Mouse (Mus musculus) stomach, embryonic 15.5 days (tissue): ENCODE measurements around the gene Nol6. TPM values are rescaled to one million over a fixed set of nuclear protein-coding genes. Genes with fewer than 3 reads are reported as not detected.

Experiments used
- ATAC-seq: fragments of 200-750 bp; cut with Nextera tagmentation; 2 replicates; pipeline ENCODE4 v1.8.0; 2017; ENCODE audit warnings: low read depth, moderate number of reproducible peaks, moderate TSS enrichment; ENCODE audit not compliant: insufficient read depth, low FRiP score
- H3K27ac ChIP-seq: fragments of 300-500 bp; sonication (generic); 2 replicates; pipeline ENCODE4 v1.5.1; 2015; ENCODE audit warnings: mild to moderate bottlenecking, inconsistent platforms
- H3K27me3 ChIP-seq: fragments of 300-500 bp; sonication (generic); replicated peaks from 2 replicates; pipeline ENCODE4 v1.6.1; 2015; ENCODE audit warnings: inconsistent platforms
- H3K36me3 ChIP-seq: fragments of 300-500 bp; sonication (generic); 2 replicates; pipeline ENCODE4 v1.6.1; 2015; ENCODE audit warnings: inconsistent platforms
- H3K4me1 ChIP-seq: fragments of 300-500 bp; sonication (generic); 2 replicates; pipeline ENCODE4 v1.6.1; 2015; ENCODE audit warnings: inconsistent platforms
- H3K4me2 ChIP-seq: fragments of 300-500 bp; sonication (generic); 2 replicates; pipeline ENCODE4 v1.6.1; 2015; ENCODE audit warnings: mild to moderate bottlenecking, inconsistent platforms
- H3K4me3 ChIP-seq: fragments of 300-500 bp; sonication (generic); replicated peaks from 2 replicates; pipeline ENCODE4 v1.5.1; 2015; ENCODE audit warnings: inconsistent platforms
- H3K9ac ChIP-seq: fragments of 300-500 bp; sonication (generic); 2 replicates; pipeline ENCODE4 v1.6.1; 2015; ENCODE audit warnings: inconsistent platforms
- H3K9me3 ChIP-seq: fragments of 300-500 bp; sonication (generic); 2 replicates; pipeline ENCODE4 v1.6.1; 2016; ENCODE audit warnings: inconsistent platforms
- WGBS: fragments of 180-500 bp; shearing (Covaris S2); methylation state at CpG from one replicate; pipeline ENCODE4 v1.1.7; 2015; 5-methylcytosine and 5-hydroxymethylcytosine counted together
- polyA plus RNA-seq: library from polyadenylated mRNA; unstranded; fragments of >200 nt; fragmentation: Nextera tagmentation; extraction: Ambion mirVana; gene quantifications from 2 replicates; pipeline ENCODE4 v1.2.1, GENCODE M21; 2015

Nol6 gene
- polyA plus RNA-seq = 20.1 and 25.2 TPM in 2 replicates

DNA sequence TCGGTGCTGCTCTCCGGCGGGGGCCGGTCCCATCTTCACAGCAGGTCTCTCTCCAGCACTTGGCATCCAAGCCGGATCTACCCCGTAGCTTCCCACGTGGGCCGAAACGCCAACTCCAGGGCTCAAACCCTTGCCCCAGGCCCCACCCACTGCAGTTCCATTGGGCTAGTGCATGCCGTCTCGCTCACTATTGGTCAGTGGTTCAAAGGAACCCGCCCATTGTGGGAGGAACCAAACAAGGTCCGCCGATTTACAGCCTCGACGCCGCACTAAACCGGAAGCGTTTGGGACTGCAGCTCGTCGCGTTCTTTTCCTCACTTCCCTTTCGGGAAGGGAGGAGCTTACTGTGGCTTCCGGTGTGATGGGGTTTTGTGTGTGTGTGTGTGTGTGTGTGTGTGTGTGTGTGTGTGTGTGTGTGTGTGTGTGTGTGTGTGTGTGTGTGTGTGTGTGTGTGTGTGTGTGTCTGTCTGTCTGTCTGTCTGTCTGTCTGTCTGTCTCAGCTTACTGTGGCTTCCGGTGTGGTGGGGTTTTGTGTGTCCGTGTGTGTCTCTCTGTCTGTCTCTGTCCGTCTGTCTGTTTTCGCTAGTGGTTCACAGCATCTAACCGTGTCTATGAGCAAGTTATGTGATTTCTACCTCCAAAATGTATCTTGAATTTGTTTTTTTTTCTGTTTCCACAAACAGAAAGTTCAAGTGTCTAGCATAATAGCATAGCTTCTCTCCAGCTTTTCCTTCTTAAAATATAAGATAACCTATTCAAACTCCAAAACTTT lies at the start of gene Nol6:
TSS of gene Nol6 (minus strand) at position 276 of the 772 bp plus-strand sequence.
- 3% methylated on average over 28 of the region's 29 CpGs for WGBS
- H3K4me2 ChIP-seq = peak within 1 kb of the TSS; percentile 75
- no peaks in the 10 kb centered on the region for H3K27me3 ChIP-seq
- H3K4me3 ChIP-seq = peak within 1 kb of the TSS; percentile 77
- peak within 1 kb of the TSS; percentile 52 for H3K9ac ChIP-seq
- no peaks in the 10 kb centered on the region for H3K9me3 ChIP-seq
- H3K4me1 ChIP-seq = peaks cover 4% of the 10 kb centered on the region
- H3K27ac ChIP-seq = 0 out of 2 replicates have a peak within 1 kb of the TSS, but pooled peaks have one; percentile 31
- peak; percentile 100 for ATAC-seq
- H3K36me3 ChIP-seq = peaks cover 28% of the 10 kb centered on the region

DNA sequence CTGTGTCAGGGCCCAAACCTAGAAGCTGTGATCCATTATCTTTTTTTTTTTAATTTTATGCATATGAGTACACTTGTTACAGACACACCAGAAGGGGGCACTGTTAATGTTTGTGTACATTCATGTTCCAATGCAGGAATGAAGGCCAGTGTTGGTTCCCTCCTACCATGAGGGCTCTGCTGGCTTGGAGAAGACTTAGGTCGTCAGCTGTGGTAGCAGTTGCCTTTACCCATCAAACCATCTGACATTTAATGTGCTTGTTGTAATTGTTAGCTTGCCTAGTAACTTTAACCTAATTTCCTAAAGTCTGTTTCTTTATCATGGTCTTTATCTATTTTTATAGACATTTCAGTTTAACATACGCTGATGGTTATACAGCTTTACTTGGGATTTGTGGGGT lies 46.7 kb upstream of the Nol6 start:
- H3K4me3 ChIP-seq = no peak overlapping the region
- H3K27ac ChIP-seq = no peak overlapping the region
- peaks cover 5% of the 10 kb centered on the region; the same call in 1 of the 2 replicates for H3K4me1 ChIP-seq
- H3K27me3 ChIP-seq = no peaks in the 10 kb centered on the region
- H3K36me3 ChIP-seq = peaks cover 7% of the 10 kb centered on the region; the same call in 1 of the 2 replicates
- 77% methylated on average over 2 of the region's 2 CpGs for WGBS
- no peaks in the 10 kb centered on the region for H3K9me3 ChIP-seq
- no peak overlapping the region for H3K4me2 ChIP-seq
- ATAC-seq = no peak
- no peak overlapping the region for H3K9ac ChIP-seq

DNA sequence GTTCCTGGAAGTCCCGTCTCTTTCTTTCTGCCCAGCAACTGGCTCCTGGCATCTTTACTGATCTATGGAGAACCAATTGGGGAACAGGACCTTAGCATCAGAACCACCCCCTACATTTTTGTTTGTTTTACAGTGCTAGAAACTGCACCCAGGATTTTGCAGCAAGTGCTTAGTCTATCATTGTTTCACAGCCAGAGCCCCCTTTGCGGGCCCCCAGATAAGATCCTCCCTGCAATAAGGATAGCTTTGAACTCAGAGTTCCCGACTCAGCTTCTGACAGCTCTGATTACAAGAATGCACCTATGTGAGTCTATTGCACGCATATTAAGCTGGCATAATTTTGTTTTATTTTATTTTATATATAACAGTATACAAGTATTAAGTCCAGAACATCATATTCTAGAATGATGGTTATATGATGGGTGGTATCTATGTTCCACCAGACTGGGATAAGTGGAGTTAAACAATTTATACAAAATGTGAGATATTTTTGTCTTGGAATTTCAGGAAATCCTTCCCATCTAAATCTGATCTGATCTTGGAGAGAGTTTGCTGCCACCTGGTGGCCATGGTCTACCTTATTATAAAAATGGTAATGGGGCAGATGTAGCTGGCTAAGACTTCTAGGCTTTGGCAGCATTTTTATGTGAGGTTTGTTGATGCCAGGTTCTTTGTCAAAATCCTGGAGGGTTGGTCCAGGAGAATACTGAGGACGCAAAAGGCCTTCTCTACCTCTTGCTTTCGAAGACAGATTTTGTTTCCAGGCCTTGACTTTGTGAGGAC lies 41.6 kb upstream of the Nol6 start:
- Histone ChIP-seq H3K4me3 (no peak overlapping the region), H3K27me3 (no peaks in the 10 kb centered on the region), H3K9me3 (no peaks in the 10 kb centered on the region), H3K9ac (no peak overlapping the region), H3K36me3 (0 out of 2 replicates have a peak, but pooled peaks cover 3% of the 10 kb centered on the region), H3K4me1 (peaks cover 11% of the 10 kb centered on the region), H3K27ac (no peak overlapping the region; the same call in 1 of the 2 replicates), H3K4me2 (no peak overlapping the region)
- 57% methylated on average over 6 of the region's 6 CpGs for WGBS
- ATAC-seq = no peak

- H3K27ac ChIP-seq = no peak overlapping the region
- 27% methylated on average over 2 of the region's 2 CpGs for WGBS
- no peak overlapping the region for H3K9ac ChIP-seq
- H3K36me3 ChIP-seq = 0 out of 2 replicates have a peak, but pooled peaks cover 3% of the 10 kb centered on the region
- H3K4me1 ChIP-seq = peaks cover 11% of the 10 kb centered on the region
- H3K27me3 ChIP-seq = no peaks in the 10 kb centered on the region
- no peak overlapping the region for H3K4me3 ChIP-seq
- no peaks in the 10 kb centered on the region for H3K9me3 ChIP-seq
- H3K4me2 ChIP-seq = no peak overlapping the region
- no peak for ATAC-seq
Measured at GRCm38 (mm10) chr4:41164974-41165373, 40.7 kb upstream of the Nol6 start.

GRCm38 (mm10) chr4:41161232-41161631 lies 37.0 kb upstream of the Nol6 start:
- Histone ChIP-seq H3K36me3 (no peaks in the 10 kb centered on the region), H3K27me3 (no peaks in the 10 kb centered on the region), H3K27ac (no peak overlapping the region), H3K4me3 (no peak overlapping the region), H3K4me2 (no peak overlapping the region), H3K4me1 (peaks cover 7% of the 10 kb centered on the region), H3K9ac (no peak overlapping the region), H3K9me3 (no peaks in the 10 kb centered on the region)
- ATAC-seq = no peak
- 93% methylated on average over 3 of the region's 3 CpGs for WGBS

- H3K9ac ChIP-seq = no peak overlapping the region
- WGBS = 94% methylated on average over 1 of the region's 1 CpGs
- ATAC-seq = no peak
- no peak overlapping the region for H3K4me3 ChIP-seq
- H3K4me2 ChIP-seq = no peak overlapping the region
- no peaks in the 10 kb centered on the region for H3K4me1 ChIP-seq
- H3K27ac ChIP-seq = no peak overlapping the region
- H3K9me3 ChIP-seq = no peaks in the 10 kb centered on the region
- H3K27me3 ChIP-seq = no peaks in the 10 kb centered on the region
- no peaks in the 10 kb centered on the region for H3K36me3 ChIP-seq
Measured at GRCm38 (mm10) chr4:41158251-41158650, 34.0 kb upstream of the Nol6 start.

GRCm38 (mm10) chr4:41156961-41157360 lies 32.7 kb upstream of the Nol6 start:
- Histone ChIP-seq H3K9me3 (no peaks in the 10 kb centered on the region), H3K4me1 (no peaks in the 10 kb centered on the region), H3K27me3 (no peaks in the 10 kb centered on the region), H3K9ac (no peak overlapping the region), H3K36me3 (no peaks in the 10 kb centered on the region), H3K27ac (no peak overlapping the region), H3K4me2 (no peak overlapping the region), H3K4me3 (no peak overlapping the region)
- no peak for ATAC-seq
- WGBS = 82% methylated on average over 9 of the region's 9 CpGs

- H3K4me3 ChIP-seq = no peak overlapping the region
- H3K9ac ChIP-seq = no peak overlapping the region
- no peak overlapping the region; the same call in 1 of the 2 replicates for H3K27ac ChIP-seq
- 74% methylated on average over 3 of the region's 3 CpGs for WGBS
- H3K9me3 ChIP-seq = no peaks in the 10 kb centered on the region
- no peaks in the 10 kb centered on the region for H3K27me3 ChIP-seq
- H3K4me1 ChIP-seq = no peaks in the 10 kb centered on the region
- no peak overlapping the region for H3K4me2 ChIP-seq
- ATAC-seq = no peak
- H3K36me3 ChIP-seq = 0 out of 2 replicates have a peak, but pooled peaks cover 2% of the 10 kb centered on the region
Measured at GRCm38 (mm10) chr4:41153146-41153545, 28.9 kb upstream of the Nol6 start.

DNA sequence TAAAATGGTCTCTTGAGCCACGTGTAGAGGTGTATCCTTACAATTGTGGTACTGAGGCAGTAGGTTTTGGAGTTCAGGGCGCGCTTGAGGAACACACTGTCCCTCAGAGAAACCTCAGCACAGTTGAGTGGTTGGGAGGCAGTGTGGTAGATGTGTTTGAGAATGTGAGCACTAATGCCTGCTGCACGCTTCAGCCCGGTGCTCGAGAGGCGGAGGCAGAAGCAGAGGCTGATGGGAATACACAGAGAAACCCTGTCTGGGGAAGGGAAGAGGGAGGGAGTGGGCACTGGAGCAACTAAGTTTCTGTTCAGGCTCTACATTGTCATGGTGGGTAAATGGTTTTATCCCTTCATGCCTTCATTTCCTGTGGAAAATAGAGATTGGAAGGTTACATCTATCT lies 26.9 kb upstream of the Nol6 start:
- H3K9me3 ChIP-seq = no peaks in the 10 kb centered on the region
- no peaks in the 10 kb centered on the region for H3K27me3 ChIP-seq
- 0 out of 2 replicates have a peak, but pooled peaks cover 2% of the 10 kb centered on the region for H3K36me3 ChIP-seq
- WGBS = 92% methylated on average over 7 of the region's 7 CpGs
- H3K27ac ChIP-seq = no peak overlapping the region
- no peaks in the 10 kb centered on the region for H3K4me1 ChIP-seq
- ATAC-seq = no peak
- no peak overlapping the region for H3K9ac ChIP-seq
- H3K4me3 ChIP-seq = no peak overlapping the region
- no peak overlapping the region for H3K4me2 ChIP-seq

DNA sequence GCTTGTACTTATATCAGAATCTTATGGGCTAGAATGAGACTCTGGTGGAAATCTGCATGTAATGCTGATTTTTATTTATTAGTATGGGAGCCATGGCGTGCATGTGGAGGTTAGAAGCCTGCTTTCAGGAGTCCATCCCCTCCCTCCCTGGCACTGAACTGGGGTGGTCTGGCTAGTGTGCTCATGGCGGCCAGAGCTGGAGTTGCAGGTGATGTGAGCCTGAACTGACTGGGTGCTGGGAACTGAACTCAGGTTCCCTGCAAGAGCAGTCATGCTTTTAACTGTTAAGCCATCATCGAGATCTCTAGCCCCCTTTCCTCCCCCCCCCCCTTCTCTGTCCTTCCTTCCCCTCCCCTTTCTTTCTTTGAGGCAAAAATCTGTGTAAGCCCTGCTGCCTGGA lies 25.6 kb upstream of the Nol6 start:
- 77% methylated on average over 3 of the region's 3 CpGs for WGBS
- no peaks in the 10 kb centered on the region for H3K4me1 ChIP-seq
- no peak overlapping the region for H3K4me3 ChIP-seq

GRCm38 (mm10) chr4:41142601-41143000 lies 18.3 kb upstream of the Nol6 start:
- Histone ChIP-seq H3K4me1 (no peaks in the 10 kb centered on the region), H3K4me2 (no peak overlapping the region), H3K9ac (no peak overlapping the region), H3K27ac (no peak overlapping the region), H3K9me3 (no peaks in the 10 kb centered on the region), H3K27me3 (no peaks in the 10 kb centered on the region), H3K4me3 (no peak overlapping the region), H3K36me3 (no peaks in the 10 kb centered on the region)
- WGBS = 85% methylated on average over 2 of the region's 2 CpGs
- no peak for ATAC-seq

More for the DNA sequence above, 25.6 kb upstream of the Nol6 start:
- ATAC-seq = no peak
- Histone ChIP-seq H3K4me2 (no peak overlapping the region), H3K9me3 (no peaks in the 10 kb centered on the region), H3K36me3 (0 out of 2 replicates have a peak, but pooled peaks cover 2% of the 10 kb centered on the region), H3K27ac (no peak overlapping the region), H3K9ac (no peak overlapping the region), H3K27me3 (no peaks in the 10 kb centered on the region)
